In genomic region chr10:70442156-70442555, GRCm38 (mm10) we compare ENCODE assay signal across 9 mouse cellular contexts. TPM values are rescaled to one million over a fixed set of nuclear protein-coding genes. Genes with fewer than 3 reads are reported as not detected.
DNase-seq lines count a peak whose midpoint lies in the region; ATAC-seq and TF ChIP-seq lines count a peak whose summit lies in the region.
"Had no signal": no experiment of that assay in that cellular context is flagged by ENCODE, and none has a peak within 500 bp of the region (broad histone marks: within the 10 kb centered on the region; RNA-seq: fewer than 3 reads in every experiment).

No protein-coding gene starts in this region.

- H3K4me1 ChIP-seq in cerebellum, adult 2 months (ENCODE audit: control insufficient read depth, insufficient read depth, low read length) = peaks cover 4% of the 10 kb centered on the region
- H3K4me1 ChIP-seq in intestine, embryonic 15.5 days (replicated peaks) = peaks cover 11% of the 10 kb centered on the region; the same call in 1 of the 2 replicates
- peaks cover 31% of the 10 kb centered on the region for H3K4me1 ChIP-seq in neural tube, embryonic 15.5 days

- H3K9ac ChIP-seq in intestine, embryonic 15.5 days = no peak overlapping the region
- 0 out of 2 replicates have a peak overlapping the region, but pooled peaks have one; percentile 8 for H3K9ac ChIP-seq in neural tube, embryonic 15.5 days (replicated peaks)

- H3K4me3 ChIP-seq in cerebellum, adult 2 months (replicated peaks; ENCODE audit: insufficient read depth, low read depth, low read length) = peak overlapping the region; percentile 0
- H3K4me3 ChIP-seq in layer of hippocampus, adult 2 months = peak overlapping the region; percentile 89
- no peak overlapping the region for H3K4me3 ChIP-seq in intestine, embryonic 15.5 days (replicated peaks)
- H3K4me3 ChIP-seq in neural tube, embryonic 15.5 days (replicated peaks) = peak overlapping the region; percentile 73

- no peaks in the 10 kb centered on the region for H3K9me3 ChIP-seq in intestine, embryonic 15.5 days
- no peaks in the 10 kb centered on the region for H3K9me3 ChIP-seq in neural tube, embryonic 15.5 days (replicated peaks)

- no peak for TF ChIP-seq CTCF in cerebellum, adult 2 months (IDR thresholded peaks at IDR 0.05; ENCODE audit: borderline replicate concordance, insufficient read depth, low read depth, low read length)
- TF ChIP-seq CTCF in layer of hippocampus, adult 2 months (conservative IDR thresholded peaks at IDR 0.05) = no peak

- 0 out of 2 replicates have a peak overlapping the region, but pooled peaks have one; percentile 0 for H3K27ac ChIP-seq in cerebellum, adult 2 months (ENCODE audit: insufficient read depth, low read length)
- H3K27ac ChIP-seq in layer of hippocampus, adult 2 months = peak overlapping the region; percentile 97
- H3K27ac ChIP-seq in intestine, embryonic 15.5 days = no peak overlapping the region
- H3K27ac ChIP-seq in neural tube, embryonic 15.5 days (replicated peaks) = no peak overlapping the region; the same call in 1 of the 2 replicates

- no peak for TF ChIP-seq POLR2A in cerebellum, adult 2 months (IDR thresholded peaks at IDR 0.05; ENCODE audit: borderline replicate concordance, insufficient read depth, low read length)

- DNase-seq in cerebellum, adult 2 months = no peak
- no peak for DNase-seq in cerebellum, postnatal 4 days (ENCODE audit: low spot score in 2 of 2)
- no peak for DNase-seq in layer of hippocampus, adult 2 months (ENCODE audit: low spot score in 2 of 2)
- DNase-seq in layer of hippocampus, adult 9-11 months = no peak
- DNase-seq in yolk sac, embryonic 10.5 days (ENCODE audit: low spot score) = no peak
- DNase-seq: lung, adult 18-20 months had no signal

- H3K36me3 ChIP-seq in intestine, embryonic 15.5 days = no peaks in the 10 kb centered on the region
- no peaks in the 10 kb centered on the region for H3K36me3 ChIP-seq in neural tube, embryonic 15.5 days

- H3K4me2 ChIP-seq in intestine, embryonic 15.5 days (replicated peaks) = peak overlapping the region; percentile 96
- H3K4me2 ChIP-seq in neural tube, embryonic 15.5 days = peak overlapping the region; percentile 70

- no peaks in the 10 kb centered on the region for H3K27me3 ChIP-seq in cerebellum, adult 2 months (ENCODE audit: control insufficient read depth, insufficient read depth, low read length)
- H3K27me3 ChIP-seq in intestine, embryonic 15.5 days (replicated peaks) = no peaks in the 10 kb centered on the region
- H3K27me3 ChIP-seq in neural tube, embryonic 15.5 days (replicated peaks) = no peaks in the 10 kb centered on the region

- no peak for ATAC-seq in intestine, embryonic 15.5 days
- no peak for ATAC-seq in neural tube, embryonic 15.5 days (ENCODE audit: low FRiP score)
- ATAC-seq in cerebellum, adult (ENCODE audit: insufficient number of reproducible peaks, low FRiP score, low TSS enrichment) = no peak

- 84% methylated on average over 2 of the region's 2 CpGs for WGBS in cerebellum, adult 2 months
- WGBS in intestine, embryonic 15.5 days = 89% methylated on average over 2 of the region's 2 CpGs
- WGBS in neural tube, embryonic 15.5 days = 89% methylated on average over 2 of the region's 2 CpGs

RNA-seq across cellular contexts. Expression of gene Fam13c, which starts 1.9 kb away (rescaled TPM):
- polyA plus RNA-seq in cerebellum, adult 2 months (2012; rRNA removed) = 20.8 and 22.3 TPM in 2 replicates
- 10 to 100 TPM; 83.7 to 85.8 TPM for total RNA-seq in layer of hippocampus, adult 2 months (2021)
- polyA plus RNA-seq in intestine, embryonic 15.5 days (2015; fragmentation: Nextera tagmentation; extraction: Ambion mirVana) = 7.3 and 8.0 TPM in 2 replicates
- polyA plus RNA-seq in neural tube, embryonic 15.5 days (2015; fragmentation: Nextera tagmentation; extraction: Ambion mirVana) = 19.6 and 21.4 TPM in 2 replicates

Comparison
In these comparisons a context has a peak if more than half of its experiments do, and no peak if none do; other contexts are left out.
1. H3K27ac ChIP-seq: peak in cerebellum, adult 2 months (single experiment) and layer of hippocampus, adult 2 months (single experiment); none in intestine, embryonic 15.5 days (single experiment) and neural tube, embryonic 15.5 days (single experiment).